Mouse (Mus musculus) forebrain, postnatal 0 days (tissue): Measurements from ENCODE around the gene Cntrl. TPM values are rescaled to one million over a fixed set of nuclear protein-coding genes. Genes with fewer than 3 reads are reported as not detected.

Experiments used
- ATAC-seq: fragments of 200-750 bp; cut with Nextera tagmentation; 2 replicates; pipeline ENCODE4 v1.8.0; 2017; ENCODE audit warnings: mild to moderate bottlenecking, moderate library complexity
- DNase-seq: peaks from one replicate; pipeline ENCODE4 v3.0.0-alpha.2; 2015
- H3K27ac ChIP-seq: fragments of 300-500 bp; sonication (generic); 2 replicates; pipeline ENCODE4 v1.5.1; 2014; ENCODE audit warnings: low read depth, mild to moderate bottlenecking, antibody characterized with exemption, low read length, moderate library complexity, mixed read lengths
- H3K27me3 ChIP-seq: fragments of 300-500 bp; sonication (generic); 2 replicates; pipeline ENCODE4 v1.6.1; 2014; ENCODE audit warnings: mild to moderate bottlenecking, low read length, mixed read lengths; ENCODE audit not compliant: insufficient read depth
- H3K36me3 ChIP-seq: fragments of 300-500 bp; sonication (generic); 2 replicates; pipeline ENCODE4 v1.6.1; 2014; ENCODE audit warnings: mild to moderate bottlenecking, moderate library complexity; ENCODE audit not compliant: insufficient read depth
- H3K4me1 ChIP-seq: fragments of 300-500 bp; sonication (generic); 2 replicates; pipeline ENCODE4 v1.6.1; 2014; ENCODE audit warnings: antibody characterized with exemption; ENCODE audit not compliant: insufficient read depth
- H3K4me2 ChIP-seq: fragments of 300-500 bp; sonication (generic); 2 replicates; pipeline ENCODE4 v1.6.1; 2014; ENCODE audit warnings: low read depth, mild to moderate bottlenecking, moderate library complexity
- H3K4me3 ChIP-seq: fragments of 300-500 bp; sonication (generic); 2 replicates; pipeline ENCODE4 v1.5.1; 2014; ENCODE audit warnings: low read depth, low read length, mixed read lengths
- H3K9ac ChIP-seq: fragments of 300-500 bp; sonication (generic); 2 replicates; pipeline ENCODE4 v1.6.1; 2014; ENCODE audit warnings: mild to moderate bottlenecking
- H3K9me3 ChIP-seq: fragments of 300-500 bp; sonication (generic); 2 replicates; pipeline ENCODE4 v1.6.1; 2016; ENCODE audit warnings: low read length
- CTCF ChIP-seq: sonication (generic); IDR thresholded peaks from 2 replicates; pipeline ENCODE4 v1.5.1; 2016; ENCODE audit warnings: antibody characterized with exemption, control low read depth, low read depth
- WGBS: fragments of 180-500 bp; shearing (Covaris S2); extraction: QIAGEN DNeasy Blood & Tissue Kit; methylation state at CpG from one replicate; pipeline ENCODE4 v1.1.7; 2014; 5-methylcytosine and 5-hydroxymethylcytosine counted together
- polyA plus RNA-seq: library from polyadenylated mRNA; unstranded; fragments of >200 nt; fragmentation: Nextera tagmentation; extraction: Ambion mirVana; gene quantifications from 2 replicates; pipeline ENCODE4 v1.2.1, GENCODE M21; 2015
- total RNA-seq: library from RNA; depleted of rRNA; stranded (reverse); fragments of >200 nt; gene quantifications from 2 replicates; pipeline ENCODE4 v1.2.3, GENCODE M21; 2014

The Cntrl gene
- total and polyA plus RNA-seq, 2 experiments from 2014 or later, result 7.0 to 17.4 TPM

DNA sequence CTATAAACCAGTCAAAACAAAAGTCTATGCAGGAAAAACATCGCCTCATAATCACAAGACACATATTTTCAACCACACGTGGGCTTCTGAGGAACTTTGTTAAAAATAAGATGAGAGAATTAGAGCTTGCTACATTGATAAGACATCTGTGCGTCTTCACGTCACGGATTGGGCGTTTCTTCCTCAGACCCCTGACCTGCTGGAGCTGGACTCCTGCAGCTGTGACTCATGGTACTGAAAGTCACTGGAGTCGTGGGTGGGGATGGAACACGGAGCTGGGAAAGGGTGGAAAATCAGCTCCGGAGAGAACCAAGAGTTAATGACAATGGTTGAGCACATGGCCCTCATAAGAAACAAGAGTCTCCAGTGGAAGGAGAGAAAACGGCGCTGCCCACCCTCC is 42.2 kb upstream of the Cntrl start:
- H3K27ac ChIP-seq, result no peak overlapping the region
- no peaks in the 10 kb centered on the region for H3K36me3 ChIP-seq
- no peaks in the 10 kb centered on the region for H3K4me1 ChIP-seq
- WGBS, result 91% methylated on average over 11 of the region's 11 CpGs
- H3K27me3 ChIP-seq, result no peaks in the 10 kb centered on the region
- no peak for TF ChIP-seq CTCF
- ATAC-seq (no peak), DNase-seq (no peak)
- H3K4me3 ChIP-seq, result no peak overlapping the region
- no peaks in the 10 kb centered on the region for H3K9me3 ChIP-seq
- no peak overlapping the region for H3K9ac ChIP-seq
- no peak overlapping the region for H3K4me2 ChIP-seq

GRCm38 (mm10) chr2:35069124-35069523 is 40.2 kb upstream of the Cntrl start:
- DNase-seq (no peak), ATAC-seq (no peak)
- WGBS, result 97% methylated on average over 1 of the region's 1 CpGs
- no peak for TF ChIP-seq CTCF
- Histone ChIP-seq H3K9me3 (no peaks in the 10 kb centered on the region), H3K4me2 (no peak overlapping the region), H3K36me3 (no peaks in the 10 kb centered on the region), H3K9ac (no peak overlapping the region), H3K4me1 (no peaks in the 10 kb centered on the region), H3K4me3 (no peak overlapping the region), H3K27ac (no peak overlapping the region), H3K27me3 (no peaks in the 10 kb centered on the region)

DNA sequence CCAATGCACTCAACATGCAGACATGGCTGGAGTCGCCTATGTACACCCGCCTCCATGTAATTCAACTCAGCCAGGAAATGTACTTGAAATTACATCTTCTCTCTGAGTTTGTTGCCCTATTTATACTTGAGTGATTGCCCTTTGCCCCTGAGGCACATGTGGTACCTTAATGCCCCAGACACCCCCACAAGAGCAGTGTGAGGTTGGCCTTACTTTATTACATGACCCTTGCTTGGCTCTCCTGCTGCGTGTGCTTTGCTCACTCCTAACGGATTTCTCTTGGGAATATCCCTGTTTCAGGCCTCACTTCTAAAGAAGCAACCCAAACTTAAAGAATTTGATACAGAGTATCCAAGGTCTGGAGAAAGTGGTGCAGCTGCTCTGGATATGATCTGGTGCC is 39.0 kb upstream of the Cntrl start:
- Histone ChIP-seq H3K9me3 (no peaks in the 10 kb centered on the region), H3K4me1 (no peaks in the 10 kb centered on the region), H3K4me2 (no peak overlapping the region), H3K27ac (no peak overlapping the region), H3K4me3 (no peak overlapping the region), H3K9ac (no peak overlapping the region), H3K36me3 (no peaks in the 10 kb centered on the region), H3K27me3 (no peaks in the 10 kb centered on the region)
- no peak for ATAC-seq
- WGBS, result 88% methylated on average over 4 of the region's 4 CpGs
- TF ChIP-seq CTCF, result no peak
- no peak for DNase-seq

DNA sequence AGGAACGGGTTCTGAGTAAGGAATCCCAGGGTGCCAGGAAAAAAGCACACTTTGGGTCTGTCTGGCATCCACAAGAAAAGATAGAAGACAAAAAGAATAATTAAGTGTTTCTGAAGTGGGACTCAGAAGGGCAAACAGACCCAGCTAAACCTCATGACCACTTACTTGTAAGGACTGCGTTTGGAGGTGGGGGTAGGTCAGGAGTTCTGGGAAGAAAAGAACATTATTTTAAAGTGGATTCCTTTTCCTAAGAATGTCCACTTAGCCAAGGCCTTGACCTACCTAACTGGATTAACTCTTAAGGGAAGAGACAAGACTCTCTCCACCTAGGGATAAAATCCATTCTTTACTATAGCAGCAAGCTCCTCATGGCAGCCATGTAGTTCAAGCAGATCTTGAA is 36.7 kb upstream of the Cntrl start:
- TF ChIP-seq CTCF, result no peak
- 34% methylated on average over 2 of the region's 2 CpGs for WGBS
- Histone ChIP-seq H3K36me3 (no peaks in the 10 kb centered on the region), H3K9ac (no peak overlapping the region), H3K9me3 (no peaks in the 10 kb centered on the region), H3K4me3 (no peak overlapping the region), H3K27ac (no peak overlapping the region), H3K27me3 (no peaks in the 10 kb centered on the region), H3K4me2 (no peak overlapping the region), H3K4me1 (no peaks in the 10 kb centered on the region)
- DNase-seq (no peak), ATAC-seq (no peak)

- H3K4me2 ChIP-seq, result no peak overlapping the region
- H3K27ac ChIP-seq, result no peak overlapping the region
- H3K9me3 ChIP-seq, result no peaks in the 10 kb centered on the region
- no peak for TF ChIP-seq CTCF
- H3K9ac ChIP-seq, result no peak overlapping the region
- H3K27me3 ChIP-seq, result no peaks in the 10 kb centered on the region
- 94% methylated on average over 3 of the region's 3 CpGs for WGBS
- ATAC-seq, result no peak
- H3K36me3 ChIP-seq, result no peaks in the 10 kb centered on the region
- no peak for DNase-seq
- H3K4me3 ChIP-seq, result no peak overlapping the region
- no peaks in the 10 kb centered on the region for H3K4me1 ChIP-seq
These were observed 35.0 kb upstream of the Cntrl start for GRCm38 (mm10) chr2:35074328-35074727.

DNA sequence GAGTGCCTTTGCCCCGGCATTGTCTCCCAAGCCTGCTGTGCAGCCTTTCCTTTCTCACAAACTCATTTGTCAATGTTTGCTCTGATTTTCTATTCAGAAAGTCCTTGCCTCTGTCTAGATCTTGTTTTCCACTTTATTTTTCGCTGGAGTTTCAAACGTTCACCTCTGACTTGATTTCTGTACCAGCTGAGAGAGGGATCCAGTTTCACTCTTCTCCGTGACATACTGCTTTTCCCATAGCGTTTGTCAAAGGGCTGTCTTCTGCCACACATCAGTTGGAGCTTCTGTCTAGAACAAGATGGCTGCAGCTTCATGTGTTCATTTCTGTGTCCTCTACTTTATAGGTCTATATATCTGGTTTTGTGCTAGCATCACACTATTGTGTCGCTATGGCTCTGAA is 30.1 kb upstream of the Cntrl start:
- no peak overlapping the region for H3K9ac ChIP-seq
- H3K9me3 ChIP-seq, result no peaks in the 10 kb centered on the region
- 74% methylated on average over 6 of the region's 6 CpGs for WGBS
- DNase-seq, result no peak
- H3K4me2 ChIP-seq, result no peak overlapping the region
- H3K27ac ChIP-seq, result no peak overlapping the region
- no peaks in the 10 kb centered on the region for H3K27me3 ChIP-seq
- no peak for ATAC-seq
- no peaks in the 10 kb centered on the region for H3K4me1 ChIP-seq
- no peak for TF ChIP-seq CTCF
- H3K36me3 ChIP-seq, result no peaks in the 10 kb centered on the region
- no peak overlapping the region for H3K4me3 ChIP-seq

DNA sequence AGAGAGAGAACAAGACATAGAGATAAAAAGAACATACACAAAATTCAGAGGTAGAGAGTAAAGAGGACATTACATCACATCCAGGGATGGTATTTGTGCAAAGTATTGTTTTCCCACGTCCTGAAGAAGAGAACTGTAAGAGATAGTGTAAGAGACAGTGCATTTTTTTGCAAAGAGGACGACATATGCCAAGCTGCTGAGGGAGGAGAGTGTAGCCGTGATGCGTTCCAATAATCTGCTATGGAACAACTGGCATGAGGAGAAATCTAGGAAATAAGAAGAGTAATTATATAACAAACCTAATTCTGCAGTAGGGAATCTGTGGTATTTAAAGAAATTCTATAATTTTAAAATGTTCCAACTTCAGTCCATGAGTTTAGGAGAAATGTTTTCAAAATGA is 21.9 kb upstream of the Cntrl start:
- DNase-seq, result no peak
- TF ChIP-seq CTCF, result no peak
- Histone ChIP-seq H3K36me3 (no peaks in the 10 kb centered on the region), H3K4me3 (no peak overlapping the region), H3K4me1 (no peaks in the 10 kb centered on the region), H3K9ac (no peak overlapping the region), H3K4me2 (no peak overlapping the region), H3K27me3 (no peaks in the 10 kb centered on the region), H3K9me3 (no peaks in the 10 kb centered on the region), H3K27ac (no peak overlapping the region)
- ATAC-seq, result no peak
- 62% methylated on average over 4 of the region's 4 CpGs for WGBS

- 87% methylated on average over 6 of the region's 6 CpGs for WGBS
- no peak for ATAC-seq
These were observed 8.8 kb upstream of the Cntrl start for GRCm38 (mm10) chr2:35100529-35100928.

More at GRCm38 (mm10) chr2:35100529-35100928, 8.8 kb upstream of the Cntrl start:
- no peak for TF ChIP-seq CTCF
- no peak overlapping the region for H3K27ac ChIP-seq
- H3K9ac ChIP-seq, result no peak overlapping the region
- H3K4me3 ChIP-seq, result no peak overlapping the region
- no peaks in the 10 kb centered on the region for H3K27me3 ChIP-seq
- no peak overlapping the region for H3K4me2 ChIP-seq
- H3K36me3 ChIP-seq, result no peaks in the 10 kb centered on the region
- H3K4me1 ChIP-seq, result no peaks in the 10 kb centered on the region
- H3K9me3 ChIP-seq, result no peaks in the 10 kb centered on the region
- DNase-seq, result no peak
